Mouse (Mus musculus) ES-E14 (cell line): ENCODE measurements around the gene Dspp. TPM values are rescaled to one million over a fixed set of nuclear protein-coding genes. Genes with fewer than 3 reads are reported as not detected.

Experiments
- DNase-seq: peaks from one replicate; pipeline ENCODE4 v3.0.0-alpha.2; 2013; ENCODE audit warnings: low read depth, low spot score
- H3K27ac ChIP-seq: 2 replicates; pipeline ENCODE4 v1.5.1; 2012; ENCODE audit warnings: low read depth, mild to moderate bottlenecking, low read length, moderate library complexity, mixed read lengths; ENCODE audit not compliant: poor library complexity, insufficient read depth, severe bottlenecking
- H3K36me3 ChIP-seq: 2 replicates; pipeline ENCODE4 v1.6.1; 2012; ENCODE audit warnings: mild to moderate bottlenecking, low read length, moderate library complexity, mixed read lengths; ENCODE audit not compliant: control insufficient read depth, poor library complexity, insufficient read depth, severe bottlenecking
- H3K4me1 ChIP-seq, 2 experiments: fragments of 150-350 bp in 1 of 2; sonication (generic) in 1 of 2; 2 replicates each; pipeline ENCODE4 v1.6.1; 2012; ENCODE audit warnings: low read length in 2 of 2, mild to moderate bottlenecking in 1 of 2, mixed read lengths in 1 of 2; ENCODE audit not compliant: control insufficient read depth in 2 of 2, insufficient read depth in 2 of 2, poor library complexity in 1 of 2
- H3K4me3 ChIP-seq, 2 experiments: fragments of 150-350 bp in 1 of 2; sonication (generic) in 1 of 2; 2 replicates each; pipeline ENCODE4 v1.5.1; 2012; ENCODE audit warnings: low read length in 2 of 2, low read depth in 1 of 2, mild to moderate bottlenecking in 1 of 2, mixed read lengths in 1 of 2; ENCODE audit not compliant: insufficient read depth in 1 of 2, poor library complexity in 1 of 2, severe bottlenecking in 1 of 2
- H3K9ac ChIP-seq: 2 replicates; pipeline ENCODE4 v1.6.1; 2012; ENCODE audit warnings: low read depth, mild to moderate bottlenecking, low read length, mixed read lengths; ENCODE audit not compliant: poor library complexity, insufficient read depth, severe bottlenecking
- H3K9me3 ChIP-seq: fragments of 150-350 bp; sonication (generic); 2 replicates; pipeline ENCODE4 v1.6.1; 2012; ENCODE audit warnings: low read depth, mild to moderate bottlenecking, low read length; ENCODE audit not compliant: control insufficient read depth, insufficient read depth
- CHD2 ChIP-seq: IDR thresholded peaks from 2 replicates; pipeline ENCODE4 v1.6.1; 2014; ENCODE audit warnings: mild to moderate bottlenecking, low read depth, low read length, inconsistent platforms
- HCFC1 ChIP-seq: IDR thresholded peaks from 2 replicates; pipeline ENCODE4 v1.6.1; 2012; ENCODE audit warnings: low read length, inconsistent platforms, borderline replicate concordance; ENCODE audit not compliant: insufficient read depth
- MAFK ChIP-seq: IDR thresholded peaks from 2 replicates; pipeline ENCODE4 v1.6.1; 2014; ENCODE audit warnings: mild to moderate bottlenecking, low read depth, low read length, inconsistent platforms; ENCODE audit not compliant: insufficient read depth
- ZC3H11A ChIP-seq: IDR thresholded peaks from 2 replicates; pipeline ENCODE4 v1.6.1; 2012; ENCODE audit warnings: low read depth, mild to moderate bottlenecking, inconsistent platforms, low read length, borderline replicate concordance
- ZNF384 ChIP-seq: IDR thresholded peaks from 2 replicates; pipeline ENCODE4 v1.6.1; 2012; ENCODE audit warnings: low read depth, low read length, inconsistent platforms
- in situ Hi-C, 2 experiments: fragments of 600-800 bp; cut with MboI; formaldehyde crosslinking; loops; one replicate each; pipeline ENCODE4 v1.15.1; 2025; ENCODE audit warnings: low sequenced_read_pairs in 2 of 2, inconsistent platforms in 1 of 2; ENCODE audit not compliant: unreplicated experiment in 2 of 2
- total RNA-seq: library from RNA; depleted of rRNA; stranded (reverse); fragments of 300-350 nt; gene quantifications from 2 replicates; pipeline ENCODE4 v1.2.3, GENCODE M21; 2012; rRNA removed

Dspp gene
- not detected in 2 replicates for total RNA-seq

GRCm38 (mm10) chr5:104170412-104170811 is at the start of gene Dspp:
Dspp (plus strand) TSS chr5:104170712.
- no peaks in the 10 kb centered on the region; a peak in 1 of 4 replicates for H3K4me1 ChIP-seq
- DNase-seq = no peak
- H3K36me3 ChIP-seq = no peaks in the 10 kb centered on the region
- H3K4me3 ChIP-seq = no peak within 1 kb of the TSS
- TF ChIP-seq MAFK = no peak
- no peak for TF ChIP-seq HCFC1
- TF ChIP-seq ZC3H11A = no peak
- TF ChIP-seq CHD2 = no peak
- TF ChIP-seq ZNF384 = no peak
- H3K9me3 ChIP-seq = no peaks in the 10 kb centered on the region
- H3K9ac ChIP-seq = no peak within 1 kb of the TSS
- H3K27ac ChIP-seq = no peak within 1 kb of the TSS
- in situ Hi-C loops = no loop called here

GRCm38 (mm10) chr5:104124016-104124658 is 46.4 kb upstream of the Dspp start:
- Histone ChIP-seq H3K4me3 (no peak overlapping the region), H3K9me3 (no peaks in the 10 kb centered on the region), H3K27ac (no peak overlapping the region), H3K36me3 (no peaks in the 10 kb centered on the region), H3K4me1 (no peaks in the 10 kb centered on the region), H3K9ac (no peak overlapping the region)
- DNase-seq = no peak
- TF ChIP-seq ZNF384 (no peak), HCFC1 (no peak), ZC3H11A (no peak), MAFK (no peak), CHD2 (no peak)
- in situ Hi-C loops = no loop called here

- Histone ChIP-seq H3K9ac (no peak overlapping the region), H3K27ac (no peak overlapping the region), H3K9me3 (no peaks in the 10 kb centered on the region), H3K4me3 (no peak overlapping the region), H3K4me1 (no peaks in the 10 kb centered on the region), H3K36me3 (no peaks in the 10 kb centered on the region)
- in situ Hi-C loops = no loop called here
- no peak for DNase-seq
- TF ChIP-seq ZNF384 = no peak
- TF ChIP-seq ZC3H11A = no peak
- no peak for TF ChIP-seq CHD2
- TF ChIP-seq HCFC1 = no peak
- TF ChIP-seq MAFK = no peak
Measured at GRCm38 (mm10) chr5:104126561-104127320, 43.8 kb upstream of the Dspp start.

- Histone ChIP-seq H3K9ac (no peak overlapping the region), H3K36me3 (no peaks in the 10 kb centered on the region), H3K27ac (no peak overlapping the region), H3K9me3 (no peaks in the 10 kb centered on the region), H3K4me3 (no peak overlapping the region), H3K4me1 (no peaks in the 10 kb centered on the region)
- in situ Hi-C loops = no loop called here
- no peak for TF ChIP-seq ZC3H11A
- TF ChIP-seq ZNF384 = no peak
- no peak for TF ChIP-seq HCFC1
- no peak for TF ChIP-seq CHD2
- no peak for TF ChIP-seq MAFK
- DNase-seq = no peak
Measured at GRCm38 (mm10) chr5:104127351-104127750, 43.2 kb upstream of the Dspp start.
